Mouse (Mus musculus) intestine, embryonic 15.5 days (tissue): ENCODE results near the gene Muc3. TPM values are rescaled to one million over a fixed set of nuclear protein-coding genes. Genes with fewer than 3 reads are reported as not detected.

Source experiments
- ATAC-seq: fragments of 200-750 bp; cut with Nextera tagmentation; 2 replicates; pipeline ENCODE4 v1.8.0; 2017; ENCODE audit warnings: moderate TSS enrichment, moderate library complexity
- H3K27ac ChIP-seq: fragments of 300-500 bp; sonication (generic); 2 replicates; pipeline ENCODE4 v1.5.1; 2015; ENCODE audit warnings: mild to moderate bottlenecking, inconsistent platforms
- H3K27me3 ChIP-seq: fragments of 300-500 bp; sonication (generic); replicated peaks from 2 replicates; pipeline ENCODE4 v1.6.1; 2015; ENCODE audit warnings: inconsistent platforms
- H3K36me3 ChIP-seq: fragments of 300-500 bp; sonication (generic); 2 replicates; pipeline ENCODE4 v1.6.1; 2015; ENCODE audit warnings: inconsistent platforms
- H3K4me1 ChIP-seq: fragments of 300-500 bp; sonication (generic); replicated peaks from 2 replicates; pipeline ENCODE4 v1.6.1; 2015; ENCODE audit warnings: inconsistent platforms
- H3K4me2 ChIP-seq: fragments of 300-500 bp; sonication (generic); replicated peaks from 2 replicates; pipeline ENCODE4 v1.6.1; 2015; ENCODE audit warnings: mild to moderate bottlenecking, inconsistent platforms
- H3K4me3 ChIP-seq: fragments of 300-500 bp; sonication (generic); replicated peaks from 2 replicates; pipeline ENCODE4 v1.5.1; 2015; ENCODE audit warnings: inconsistent platforms
- H3K9ac ChIP-seq: fragments of 300-500 bp; sonication (generic); 2 replicates; pipeline ENCODE4 v1.6.1; 2015; ENCODE audit warnings: inconsistent platforms
- H3K9me3 ChIP-seq: fragments of 300-500 bp; sonication (generic); 2 replicates; pipeline ENCODE4 v1.6.1; 2016; ENCODE audit warnings: inconsistent platforms
- WGBS: fragments of 180-500 bp; shearing (Covaris S2); methylation state at CpG from one replicate; pipeline ENCODE4 v1.1.7; 2015; 5-methylcytosine and 5-hydroxymethylcytosine counted together
- polyA plus RNA-seq: library from polyadenylated mRNA; unstranded; fragments of >200 nt; fragmentation: Nextera tagmentation; extraction: Ambion mirVana; gene quantifications from 2 replicates; pipeline ENCODE4 v1.2.1, GENCODE M21; 2015

Gene Muc3
- polyA plus RNA-seq, 1 experiment from 2014 or later, result 3.8 TPM

DNA sequence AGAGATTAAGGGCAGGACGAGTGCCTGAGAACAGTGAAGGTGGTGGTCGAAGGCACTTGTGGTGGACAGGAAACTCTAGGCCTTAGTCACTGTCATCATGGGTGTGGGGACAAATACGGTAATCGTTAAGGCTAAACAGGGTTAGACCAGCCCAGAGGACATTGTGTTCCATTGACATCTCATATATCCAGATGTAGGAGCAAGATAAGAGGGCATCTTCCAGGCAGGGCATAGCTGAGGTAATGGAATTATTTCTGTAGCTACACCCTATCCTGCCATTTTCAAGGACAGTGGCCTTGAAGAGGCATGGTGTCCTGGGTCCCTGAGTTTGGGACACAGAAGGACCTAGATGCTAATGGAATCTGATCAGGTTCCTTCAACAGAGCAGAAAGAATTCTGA is 12.7 kb upstream of the Muc3 start:
- H3K4me3 ChIP-seq, result no peak overlapping the region
- ATAC-seq, result no peak
- H3K36me3 ChIP-seq, result no peaks in the 10 kb centered on the region
- no peak overlapping the region for H3K27ac ChIP-seq
- H3K4me2 ChIP-seq, result no peak overlapping the region
- 79% methylated on average over 4 of the region's 4 CpGs for WGBS
- no peaks in the 10 kb centered on the region for H3K27me3 ChIP-seq
- H3K4me1 ChIP-seq, result no peaks in the 10 kb centered on the region
- H3K9me3 ChIP-seq, result no peaks in the 10 kb centered on the region
- no peak overlapping the region for H3K9ac ChIP-seq

DNA sequence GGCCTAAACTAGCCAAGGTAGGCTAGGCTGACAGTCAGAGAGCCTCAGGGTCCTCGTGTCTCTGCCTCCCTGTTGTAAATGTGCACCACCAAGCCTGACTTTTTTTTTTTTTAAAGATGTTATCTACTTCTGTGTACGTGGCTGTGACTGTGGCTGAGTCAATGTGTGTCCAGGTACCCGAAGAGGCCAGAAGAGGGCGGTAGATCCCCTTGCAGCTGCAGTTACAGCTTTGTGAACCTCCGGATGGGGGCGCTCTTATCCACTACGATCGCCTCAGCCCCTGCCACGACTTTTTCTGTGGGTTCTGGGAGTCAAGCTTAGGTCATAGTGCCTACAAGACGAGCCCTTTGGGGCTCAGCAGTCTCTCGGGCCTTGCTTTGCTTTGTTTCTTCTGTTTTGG is 10.3 kb upstream of the Muc3 start:
- ATAC-seq, result peak; percentile 31; the same call in 1 of the 2 replicates
- no peaks in the 10 kb centered on the region for H3K4me1 ChIP-seq
- WGBS, result 31% methylated on average over 11 of the region's 11 CpGs
- no peak overlapping the region for H3K4me3 ChIP-seq
- no peak overlapping the region for H3K27ac ChIP-seq
- no peaks in the 10 kb centered on the region for H3K27me3 ChIP-seq
- H3K9me3 ChIP-seq, result no peaks in the 10 kb centered on the region; the same call in 1 of the 2 replicates
- H3K36me3 ChIP-seq, result no peaks in the 10 kb centered on the region
- H3K4me2 ChIP-seq, result no peak overlapping the region
- no peak overlapping the region for H3K9ac ChIP-seq

- no peak overlapping the region for H3K4me2 ChIP-seq
- no peak for ATAC-seq
- H3K4me1 ChIP-seq, result no peaks in the 10 kb centered on the region
- no peak overlapping the region for H3K27ac ChIP-seq
- no peak overlapping the region for H3K4me3 ChIP-seq
- H3K27me3 ChIP-seq, result no peaks in the 10 kb centered on the region
- no peaks in the 10 kb centered on the region for H3K36me3 ChIP-seq
- H3K9me3 ChIP-seq, result peaks cover 5% of the 10 kb centered on the region; the same call in 1 of the 2 replicates
- no peak overlapping the region for H3K9ac ChIP-seq
- 90% methylated on average over 5 of the region's 5 CpGs for WGBS
These were observed 4.2 kb upstream of the Muc3 start for GRCm38 (mm10) chr5:137153289-137153688.

- Histone ChIP-seq H3K4me2 (no peak overlapping the region), H3K27ac (no peak overlapping the region), H3K9me3 (peaks cover 5% of the 10 kb centered on the region; the same call in 1 of the 2 replicates), H3K36me3 (no peaks in the 10 kb centered on the region), H3K4me3 (no peak overlapping the region), H3K27me3 (no peaks in the 10 kb centered on the region), H3K4me1 (no peaks in the 10 kb centered on the region), H3K9ac (no peak overlapping the region)
- ATAC-seq, result no peak; the same call in 1 of the 2 replicates
- WGBS, result 62% methylated on average over 2 of the region's 2 CpGs
These were observed 3.5 kb upstream of the Muc3 start for GRCm38 (mm10) chr5:137152623-137153022.

DNA sequence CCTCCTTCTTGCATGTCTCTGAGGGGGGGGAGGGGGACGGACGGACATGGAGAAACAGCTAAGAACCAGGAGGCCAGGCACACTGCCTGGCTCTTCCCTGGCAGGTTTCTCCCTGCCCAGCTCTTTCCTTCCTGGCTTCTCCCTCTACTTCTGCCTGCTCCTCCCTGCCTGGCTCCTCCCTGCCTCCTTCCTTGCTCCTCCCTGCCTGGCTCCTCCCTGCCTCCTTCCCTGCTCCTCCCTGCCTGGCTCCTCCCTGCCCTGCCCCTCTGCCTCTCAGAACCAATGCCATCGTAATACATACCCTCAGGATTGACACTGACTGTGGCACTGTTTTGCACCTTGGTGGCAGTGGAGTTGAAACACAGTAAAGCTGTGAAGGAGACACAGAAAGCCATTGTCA is 8.3 kb downstream of the Muc3 start:
- Histone ChIP-seq H3K9ac (no peak overlapping the region), H3K36me3 (no peaks in the 10 kb centered on the region), H3K27ac (no peak overlapping the region), H3K4me1 (no peaks in the 10 kb centered on the region), H3K27me3 (no peaks in the 10 kb centered on the region), H3K4me2 (no peak overlapping the region), H3K9me3 (no peaks in the 10 kb centered on the region), H3K4me3 (no peak overlapping the region)
- ATAC-seq, result peak; percentile 58
- 17% methylated on average over 3 of the region's 3 CpGs for WGBS

- no peaks in the 10 kb centered on the region for H3K27me3 ChIP-seq
- H3K4me3 ChIP-seq, result no peak overlapping the region
- no peak overlapping the region for H3K9ac ChIP-seq
- no peaks in the 10 kb centered on the region for H3K9me3 ChIP-seq
- no peaks in the 10 kb centered on the region for H3K36me3 ChIP-seq
- no peaks in the 10 kb centered on the region for H3K4me1 ChIP-seq
- ATAC-seq, result no peak
- no peak overlapping the region for H3K27ac ChIP-seq
- WGBS, result 85% methylated on average over 10 of the region's 10 CpGs
- H3K4me2 ChIP-seq, result no peak overlapping the region
These were observed 10.1 kb downstream of the Muc3 start for GRCm38 (mm10) chr5:137138977-137139376.

DNA sequence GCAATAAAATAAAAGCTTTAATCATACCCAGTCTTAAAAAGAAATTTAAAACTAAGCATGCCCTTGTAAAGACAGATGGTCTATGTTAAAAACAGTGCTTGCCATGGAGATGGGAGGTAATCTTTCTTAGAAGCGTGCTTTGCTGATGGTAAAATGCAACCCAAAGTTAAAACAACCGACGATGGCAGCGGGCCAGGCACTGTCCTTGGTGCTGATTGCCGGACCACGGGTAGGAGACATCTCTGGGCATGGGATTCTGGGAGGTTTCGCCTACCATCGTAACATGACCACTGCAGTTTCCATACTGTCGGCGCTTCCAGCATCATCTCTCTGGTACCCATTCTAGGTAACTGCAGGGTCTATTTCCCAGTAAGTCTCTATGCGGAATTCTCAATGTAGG is 14.2 kb downstream of the Muc3 start:
- H3K4me2 ChIP-seq, result no peak overlapping the region
- no peak overlapping the region for H3K9ac ChIP-seq
- WGBS, result 30% methylated on average over 11 of the region's 11 CpGs
- no peaks in the 10 kb centered on the region for H3K4me1 ChIP-seq
- no peaks in the 10 kb centered on the region for H3K9me3 ChIP-seq
- no peaks in the 10 kb centered on the region for H3K36me3 ChIP-seq
- no peak overlapping the region for H3K27ac ChIP-seq
- H3K27me3 ChIP-seq, result no peaks in the 10 kb centered on the region
- no peak for ATAC-seq
- no peak overlapping the region for H3K4me3 ChIP-seq

DNA sequence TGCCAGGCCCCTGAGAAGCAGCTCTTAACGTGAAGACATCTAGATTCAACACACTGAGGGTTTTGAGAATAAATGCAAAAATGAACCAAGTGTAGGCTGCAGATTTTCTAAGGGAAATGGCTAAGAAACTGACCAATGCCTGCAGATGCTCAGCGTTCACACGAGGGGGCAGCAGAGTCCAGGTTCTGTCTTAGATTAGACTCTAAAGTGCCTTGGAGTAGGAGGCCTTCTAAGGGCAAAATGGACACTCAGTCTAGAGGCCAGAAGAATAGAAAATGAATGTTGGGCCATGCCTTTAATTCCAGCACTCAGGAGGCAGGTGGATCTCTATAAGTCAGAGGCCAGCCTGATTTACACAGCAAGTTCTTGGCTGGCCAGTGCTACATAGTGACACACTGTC is 17.6 kb downstream of the Muc3 start:
- ATAC-seq, result 0 out of 2 replicates have a peak, but pooled peaks have one; percentile 31

GRCm38 (mm10) chr5:137129281-137129680 is 19.8 kb downstream of the Muc3 start:
- Histone ChIP-seq H3K9ac (no peak overlapping the region), H3K4me3 (no peak overlapping the region), H3K36me3 (no peaks in the 10 kb centered on the region), H3K4me1 (0 out of 2 replicates have a peak, but pooled peaks cover 3% of the 10 kb centered on the region), H3K4me2 (no peak overlapping the region), H3K27ac (no peak overlapping the region), H3K9me3 (no peaks in the 10 kb centered on the region), H3K27me3 (no peaks in the 10 kb centered on the region)
- ATAC-seq, result no peak
- 24% methylated on average over 5 of the region's 5 CpGs for WGBS

More for the DNA sequence above, 17.6 kb downstream of the Muc3 start:
- Histone ChIP-seq H3K27me3 (no peaks in the 10 kb centered on the region), H3K27ac (no peak overlapping the region), H3K9ac (no peak overlapping the region), H3K4me3 (no peak overlapping the region), H3K36me3 (no peaks in the 10 kb centered on the region), H3K9me3 (no peaks in the 10 kb centered on the region), H3K4me1 (0 out of 2 replicates have a peak, but pooled peaks cover 3% of the 10 kb centered on the region), H3K4me2 (no peak overlapping the region)
- WGBS, result 2% methylated on average over 3 of the region's 3 CpGs

DNA sequence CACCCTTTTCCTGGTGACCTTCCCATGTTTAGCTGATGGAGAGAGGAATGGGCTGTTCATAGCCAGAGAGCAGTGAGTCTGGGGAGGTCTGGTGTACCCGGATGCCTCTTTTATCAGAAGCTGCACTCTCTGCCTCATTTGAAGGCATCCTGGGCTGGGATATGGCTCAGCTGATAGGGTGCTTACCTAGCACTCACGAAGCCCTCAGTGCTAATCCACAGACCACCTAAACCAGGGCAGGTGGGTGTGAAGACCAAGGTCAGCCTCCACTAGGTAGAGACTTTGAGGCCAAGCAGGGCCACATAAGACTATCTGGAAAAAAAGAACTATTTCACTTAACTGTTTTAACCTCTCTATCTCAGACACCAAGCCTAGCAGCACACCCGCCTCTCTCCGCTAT is 25.6 kb downstream of the Muc3 start:
- H3K4me3 ChIP-seq, result no peak overlapping the region
- no peaks in the 10 kb centered on the region for H3K36me3 ChIP-seq
- H3K4me2 ChIP-seq, result no peak overlapping the region
- H3K27ac ChIP-seq, result no peak overlapping the region
- H3K9ac ChIP-seq, result no peak overlapping the region
- WGBS, result 88% methylated on average over 4 of the region's 4 CpGs
- 0 out of 2 replicates have a peak, but pooled peaks have one; percentile 27 for ATAC-seq
- H3K9me3 ChIP-seq, result no peaks in the 10 kb centered on the region
- no peaks in the 10 kb centered on the region for H3K27me3 ChIP-seq
- 0 out of 2 replicates have a peak, but pooled peaks cover 5% of the 10 kb centered on the region for H3K4me1 ChIP-seq

DNA sequence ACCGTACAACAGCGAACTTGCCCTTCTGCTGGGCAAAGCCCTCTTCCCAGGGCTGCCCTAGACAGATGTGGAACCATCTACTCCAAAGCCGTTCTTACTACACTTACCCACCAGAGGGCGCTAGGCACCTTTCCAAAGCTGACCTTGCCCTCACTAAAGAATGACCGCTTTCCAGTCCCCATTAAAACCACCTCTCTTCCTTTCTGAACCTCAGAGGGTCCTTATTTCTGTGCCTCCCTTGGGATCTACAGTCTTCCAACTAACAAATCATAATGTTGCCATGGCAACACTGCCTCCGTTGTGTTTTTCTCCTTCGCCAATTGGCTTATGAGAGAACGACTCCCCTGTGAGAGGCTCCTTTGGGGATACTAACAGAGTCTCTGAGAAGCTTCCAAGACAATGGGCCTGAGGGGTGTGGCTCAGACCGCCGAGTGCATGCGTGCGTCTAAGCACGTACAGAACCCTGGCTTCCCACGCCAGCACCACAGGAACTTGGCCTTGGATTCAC is 26.4 kb downstream of the Muc3 start:
- Histone ChIP-seq H3K4me2 (no peak overlapping the region), H3K9ac (no peak overlapping the region), H3K4me3 (no peak overlapping the region), H3K4me1 (0 out of 2 replicates have a peak, but pooled peaks cover 5% of the 10 kb centered on the region), H3K36me3 (no peaks in the 10 kb centered on the region), H3K9me3 (no peaks in the 10 kb centered on the region), H3K27ac (peak overlapping the region; percentile 19; the same call in 1 of the 2 replicates), H3K27me3 (no peaks in the 10 kb centered on the region)
- ATAC-seq, result peak; percentile 86
- 8% methylated on average over 14 of the region's 14 CpGs for WGBS

DNA sequence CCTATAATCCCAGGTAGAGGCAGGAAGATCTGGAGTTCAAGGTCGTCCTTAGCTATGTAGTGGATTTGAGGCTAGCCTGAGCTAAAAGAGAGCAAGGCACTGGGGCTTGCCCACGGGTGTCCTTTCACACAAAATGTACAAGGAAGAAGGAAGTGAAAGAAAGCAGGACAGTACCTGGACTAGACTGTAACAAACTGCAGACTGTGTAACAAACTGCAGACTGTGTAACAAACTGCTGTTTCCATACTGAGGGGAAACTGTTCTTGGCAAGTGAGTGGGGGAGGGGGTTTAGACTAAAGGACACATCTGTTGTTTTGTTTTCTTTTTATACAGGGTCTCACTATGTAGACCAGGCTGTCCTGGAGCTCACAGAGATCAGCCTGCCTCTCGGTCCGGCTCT is 27.8 kb downstream of the Muc3 start:
- no peak for ATAC-seq
- H3K27ac ChIP-seq, result no peak overlapping the region
- no peak overlapping the region for H3K4me2 ChIP-seq
- 74% methylated on average over 4 of the region's 4 CpGs for WGBS
- H3K4me1 ChIP-seq, result peaks cover 9% of the 10 kb centered on the region
- no peak overlapping the region for H3K9ac ChIP-seq
- no peak overlapping the region for H3K4me3 ChIP-seq
- H3K9me3 ChIP-seq, result no peaks in the 10 kb centered on the region
- H3K27me3 ChIP-seq, result no peaks in the 10 kb centered on the region
- H3K36me3 ChIP-seq, result no peaks in the 10 kb centered on the region

DNA sequence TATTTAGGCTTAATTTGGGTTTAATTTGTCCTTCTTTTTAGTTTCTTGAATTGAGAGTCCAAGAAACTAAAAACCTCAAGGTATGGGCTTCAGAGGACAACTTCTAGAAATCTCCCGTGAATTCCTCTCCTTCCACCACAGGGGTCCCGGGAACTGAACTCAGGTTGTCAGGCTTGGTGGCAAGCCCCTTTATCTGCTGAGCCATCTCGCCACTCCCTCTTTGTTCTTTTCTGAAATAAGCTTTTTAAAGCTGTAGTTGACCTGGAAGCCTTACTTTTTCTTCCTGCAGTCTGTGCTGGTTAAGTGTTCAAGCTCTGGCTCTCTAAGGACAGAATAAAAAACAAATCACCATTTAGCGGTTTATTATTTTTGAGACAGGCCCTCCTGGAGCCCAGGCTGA is 30.2 kb downstream of the Muc3 start:
- Histone ChIP-seq H3K36me3 (peaks cover 8% of the 10 kb centered on the region), H3K27ac (no peak overlapping the region), H3K9ac (no peak overlapping the region), H3K9me3 (no peaks in the 10 kb centered on the region), H3K4me2 (no peak overlapping the region), H3K4me1 (peaks cover 17% of the 10 kb centered on the region), H3K4me3 (no peak overlapping the region), H3K27me3 (no peaks in the 10 kb centered on the region)
- ATAC-seq, result no peak
- 80% methylated on average over 4 of the region's 4 CpGs for WGBS
